Mouse (Mus musculus) layer of hippocampus, adult 9-10 months (tissue): Measurements from ENCODE around the gene Helt.
"Not testable (repeated sequence)": the region's sequence is repeated elsewhere in the genome, so short reads cannot be mapped to it uniquely, and the experiment has no call there.

Experiments
- DNase-seq: peaks from one replicate; pipeline ENCODE4 v3.0.0; 2022; ENCODE audit warnings: low spot score

Helt gene

DNA sequence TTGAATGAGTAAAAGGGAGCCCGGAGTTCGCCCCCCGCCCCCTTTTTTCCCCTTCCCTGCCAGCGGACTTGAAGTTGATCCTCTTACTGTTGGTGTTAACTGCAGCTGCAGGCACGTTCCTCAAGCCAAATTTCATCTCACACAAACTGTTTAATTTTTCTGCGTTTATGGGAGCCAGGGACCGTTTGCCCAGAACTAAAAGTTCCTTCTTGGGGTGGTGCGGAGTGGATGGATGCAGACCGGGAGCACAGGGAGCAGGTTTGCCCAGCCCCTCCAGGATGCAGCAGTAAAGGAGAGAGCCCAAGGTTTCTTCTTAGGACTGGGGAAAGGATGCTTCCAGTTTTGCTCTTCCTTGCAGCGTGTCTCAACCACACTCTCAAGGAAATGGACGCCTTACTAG lies 2.1 kb upstream of the Helt start:
- no peak for DNase-seq

- no peak for DNase-seq
Observed at GRCm38 (mm10) chr8:46295951-46296350, 1.5 kb upstream of the Helt start.

DNA sequence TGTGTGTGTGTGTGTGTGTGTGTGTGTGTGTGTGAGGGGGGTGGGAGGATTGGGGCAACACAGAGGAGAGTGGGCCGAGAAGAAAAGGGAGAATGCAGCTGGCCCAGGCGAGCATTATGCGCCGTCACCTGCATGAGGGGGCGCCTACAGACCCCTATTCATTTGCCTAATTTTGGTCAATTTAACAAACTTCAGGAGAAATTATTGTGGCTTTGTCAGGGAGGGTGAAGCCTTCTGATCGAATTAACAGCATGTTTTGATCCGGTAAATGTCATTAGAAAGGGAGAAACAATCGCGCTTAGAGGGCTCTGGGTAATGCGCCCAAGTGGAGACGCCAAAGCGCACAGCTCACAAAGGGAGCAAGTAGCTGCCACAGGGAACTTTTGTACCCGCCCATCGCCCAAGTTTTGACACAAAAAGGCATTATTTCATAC lies 647 bp upstream of the Helt start:
- no peak for DNase-seq

GRCm38 (mm10) chr8:46293741-46294151 lies 725 bp downstream of the Helt start:
- DNase-seq: no peak

- DNase-seq: no peak
Observed at GRCm38 (mm10) chr8:46293201-46293600, 1.3 kb downstream of the Helt start.

GRCm38 (mm10) chr8:46291931-46292675 lies 2.4 kb downstream of the Helt start:
- DNase-seq: no peak

- DNase-seq: no peak
Observed at GRCm38 (mm10) chr8:46289274-46289673, 5.2 kb downstream of the Helt start.

GRCm38 (mm10) chr8:46288021-46288420 lies 6.5 kb downstream of the Helt start:
- DNase-seq: no peak

GRCm38 (mm10) chr8:46285980-46286379 lies 8.5 kb downstream of the Helt start:
- DNase-seq: no peak

GRCm38 (mm10) chr8:46281536-46281935 lies 12.9 kb downstream of the Helt start:
- DNase-seq: peak; percentile 13

DNA sequence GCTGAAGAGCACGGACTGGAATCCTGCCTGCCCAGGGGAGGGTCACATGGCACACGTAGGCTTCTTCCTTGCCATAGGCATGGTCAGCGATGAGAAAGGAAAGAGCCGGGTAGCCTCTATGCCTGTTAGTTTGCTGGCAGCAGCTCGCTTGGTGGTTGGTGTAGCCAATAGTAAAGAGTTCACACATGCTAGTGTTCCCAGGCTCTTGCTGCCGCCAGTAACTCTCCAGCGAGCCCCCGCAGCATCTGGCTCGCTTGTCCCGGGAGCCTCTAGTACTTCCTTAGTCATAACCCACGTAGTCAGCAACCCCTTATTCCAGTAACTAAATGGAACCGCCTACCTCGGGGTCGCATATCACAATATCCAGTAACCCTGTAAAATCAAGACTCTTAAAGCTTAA lies 17.5 kb downstream of the Helt start:
- DNase-seq: no peak

DNA sequence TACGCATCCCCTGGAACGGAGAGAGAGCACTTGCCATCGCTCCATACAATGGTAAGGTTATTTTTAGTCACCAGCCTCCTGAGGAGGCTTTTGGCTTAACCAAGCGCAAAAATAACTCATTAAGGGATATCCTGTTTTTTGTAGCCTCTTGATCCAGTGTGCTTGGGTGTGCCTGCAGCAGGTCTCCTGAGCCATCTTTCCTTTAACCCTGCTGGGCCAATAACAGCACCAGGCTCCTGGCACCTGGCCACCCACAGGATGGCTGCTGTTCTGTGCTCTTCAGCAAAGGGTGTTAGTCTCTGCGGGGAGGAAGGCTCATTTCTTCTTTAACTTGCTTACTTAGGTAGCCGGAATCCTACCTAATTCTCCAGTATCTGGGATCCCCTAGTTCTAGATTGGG lies 23.7 kb downstream of the Helt start:
- DNase-seq: no peak

GRCm38 (mm10) chr8:46270147-46270546 lies 24.3 kb downstream of the Helt start:
- no peak for DNase-seq

DNA sequence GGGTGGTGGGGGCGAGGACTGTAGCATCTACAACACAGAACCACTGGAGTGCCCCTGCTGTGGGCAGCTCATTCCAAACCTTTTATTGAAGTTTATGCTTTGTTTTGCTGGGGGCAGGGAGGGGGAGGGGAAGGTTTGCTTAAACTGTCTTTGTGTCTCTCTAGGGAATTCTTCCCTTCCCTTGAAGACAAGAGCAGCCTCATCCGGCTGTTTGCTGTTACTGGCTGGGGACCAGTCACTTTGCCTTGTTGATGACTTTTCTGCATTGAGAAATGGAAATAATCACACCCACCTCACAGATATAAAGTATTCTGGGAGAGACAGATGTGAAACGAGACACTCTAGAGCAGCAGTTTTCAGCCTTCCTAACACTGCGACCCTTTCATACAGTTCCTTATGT lies 27.7 kb downstream of the Helt start:
- no peak for DNase-seq

DNA sequence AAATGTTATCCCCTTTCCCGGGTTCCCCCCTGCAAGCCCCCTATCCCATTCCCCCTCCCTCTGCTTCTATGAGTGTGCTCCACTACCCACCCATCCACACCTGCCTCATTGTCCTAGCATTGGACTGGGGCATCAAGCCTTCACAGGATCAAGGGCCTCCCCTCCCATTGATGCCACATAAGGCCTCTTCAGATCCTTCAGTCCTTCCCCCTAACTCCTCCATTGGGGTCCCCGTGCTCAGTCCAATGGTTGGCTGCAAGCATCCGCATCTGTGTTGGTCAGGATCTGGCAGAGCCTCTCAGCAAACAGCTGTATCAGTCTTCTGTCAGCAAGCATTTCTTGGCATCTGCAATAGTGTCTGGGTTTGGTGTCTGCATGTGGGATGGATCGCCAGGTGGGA lies 30.3 kb downstream of the Helt start:
- not testable (repeated sequence) for DNase-seq

- no peak for DNase-seq
Observed at GRCm38 (mm10) chr8:46257921-46258682, 36.4 kb downstream of the Helt start.

DNA sequence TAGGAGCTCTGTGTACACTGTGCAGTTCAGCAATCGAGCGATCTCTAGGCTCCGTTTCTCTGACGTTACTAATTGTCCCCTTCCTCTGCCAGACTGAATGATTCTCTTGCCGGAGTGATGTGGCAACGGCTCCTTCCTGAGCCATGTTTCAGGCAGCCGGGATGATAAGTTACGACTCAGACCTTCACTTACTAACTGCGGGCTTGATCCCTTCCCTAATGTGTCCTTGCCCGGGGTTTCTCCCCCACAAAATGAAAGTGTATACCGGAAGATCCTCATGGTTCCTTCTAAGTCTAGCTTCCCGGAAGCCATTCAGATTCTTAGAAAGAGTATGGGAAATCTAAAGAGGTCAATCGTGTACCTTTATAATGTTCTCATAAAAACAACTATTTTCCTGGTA lies 42.0 kb downstream of the Helt start:
- DNase-seq: no peak

- no peak for DNase-seq
Observed at GRCm38 (mm10) chr8:46251561-46251960, 42.9 kb downstream of the Helt start.

DNA sequence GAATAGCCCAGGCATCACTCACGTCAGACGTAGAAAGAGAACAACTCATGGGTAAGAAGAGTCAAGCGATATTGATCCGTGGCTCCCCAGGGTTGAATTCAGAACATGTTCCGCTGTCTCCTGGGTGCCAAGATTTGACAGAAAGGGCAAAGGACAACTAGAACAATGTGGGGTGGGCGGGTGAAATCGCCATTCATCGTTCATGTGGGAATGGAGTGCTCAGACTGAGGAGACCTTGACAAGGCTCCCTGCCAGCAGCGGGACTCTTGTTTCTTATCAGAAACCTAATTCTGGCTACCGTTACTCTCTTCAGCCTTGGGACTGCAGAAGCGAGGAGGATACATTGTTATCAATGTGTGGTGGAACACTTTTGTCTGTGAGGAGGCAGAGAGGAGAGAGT lies 48.1 kb downstream of the Helt start:
- no peak for DNase-seq

- DNase-seq: no peak
Observed at GRCm38 (mm10) chr8:46242946-46243345, 51.5 kb downstream of the Helt start.
